Mouse (Mus musculus): Measurements from ENCODE around the gene Bloc1s2. TPM values are rescaled to one million over a fixed set of nuclear protein-coding genes. Genes with fewer than 3 reads are reported as not detected.

The Bloc1s2 gene
- total and polyA plus RNA-seq, 2 experiments from 2014 or later, result 3.8 to 43.4 TPM

DNA sequence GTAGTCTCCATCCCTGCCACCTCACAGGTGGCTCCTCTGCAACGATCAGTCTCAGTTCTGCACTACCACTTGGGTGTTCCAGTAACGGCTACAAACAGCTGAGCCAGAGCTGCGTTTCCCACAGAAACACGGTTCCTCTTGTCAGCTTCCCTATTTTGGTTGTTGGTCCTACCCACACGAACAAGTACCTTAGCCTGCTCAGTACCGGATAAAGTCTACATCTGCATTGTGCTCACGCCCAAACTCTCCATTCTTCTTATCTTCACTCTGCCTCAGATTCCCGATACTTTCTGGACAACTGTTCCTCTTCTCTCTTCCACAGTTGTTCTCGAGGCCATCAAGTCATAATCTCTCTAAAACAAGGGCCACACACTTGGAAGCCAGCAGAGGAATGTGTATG lies 1.9 kb downstream of the Bloc1s2 start:
- Histone ChIP-seq H3K4me2 (ENCODE audit: low read depth, low read length) (no peak overlapping the region), H3K4me3 (ENCODE audit: low read depth, low read length) (no peak overlapping the region), H3K27ac (ENCODE audit: low read depth) (no peak overlapping the region), H3K27me3 (ENCODE audit: control insufficient read depth, insufficient read depth, low read length) (no peaks in the 10 kb centered on the region), H3K4me1 (ENCODE audit: control insufficient read depth, insufficient read depth) (peaks cover 5% of the 10 kb centered on the region; the same call in 1 of the 2 replicates), H3K9ac (replicated peaks; ENCODE audit: low read depth, low read length) (no peak overlapping the region), H3K36me3 (replicated peaks; ENCODE audit: control insufficient read depth, insufficient read depth, low read length) (peaks cover 42% of the 10 kb centered on the region), H3K9me3 (replicated peaks; ENCODE audit: control insufficient read depth, low read length) (no peaks in the 10 kb centered on the region)
- TF ChIP-seq CTCF (IDR thresholded peaks at IDR 0.05; ENCODE audit: low read depth) (no peak), EP300 (IDR thresholded peaks at IDR 0.05; ENCODE audit: low read depth) (no peak)
- no peak for ATAC-seq (ENCODE audit: insufficient read depth, low read depth)
- WGBS, result 81% methylated on average over 9 of the region's 9 CpGs
- DNase-seq (ENCODE audit: low spot score), result no peak

DNA sequence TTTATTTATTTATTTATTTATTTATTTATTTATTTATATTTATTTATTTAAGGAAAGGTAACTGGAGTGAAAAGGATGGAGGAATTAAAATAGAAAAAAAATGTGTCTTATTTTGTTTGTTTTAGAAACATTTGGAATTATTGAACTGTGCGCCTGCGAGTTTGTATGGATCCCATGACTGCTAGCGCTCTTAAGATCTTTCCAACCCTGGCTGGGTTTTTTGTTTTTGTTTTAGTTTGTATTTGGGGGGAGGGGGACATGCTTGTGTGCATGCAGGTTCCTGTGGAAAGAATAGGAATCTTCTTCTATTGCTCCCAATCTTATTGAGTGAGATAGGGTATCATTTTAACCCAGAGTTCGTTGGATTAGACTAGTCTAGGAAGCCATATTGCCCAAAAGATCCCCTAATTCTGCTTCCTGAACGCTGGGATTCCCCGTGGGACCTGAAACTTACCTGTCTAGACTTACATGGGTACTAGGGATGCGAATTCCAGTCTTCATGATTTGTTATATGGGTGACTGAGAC lies 10.2 kb downstream of the Bloc1s2 start:
- no peak for TF ChIP-seq CTCF (IDR thresholded peaks at IDR 0.05; ENCODE audit: low read depth)
- no peak for TF ChIP-seq EP300 (IDR thresholded peaks at IDR 0.05; ENCODE audit: low read depth)
- H3K9ac ChIP-seq (replicated peaks; ENCODE audit: low read depth, low read length), result no peak overlapping the region
- H3K27ac ChIP-seq (ENCODE audit: low read depth), result no peak overlapping the region
- DNase-seq (ENCODE audit: low spot score) (no peak), ATAC-seq (ENCODE audit: insufficient read depth, low read depth) (peak; percentile 28; the same call in 1 of the 2 replicates)
- peak overlapping the region; percentile 59 for H3K4me2 ChIP-seq (ENCODE audit: low read depth, low read length)
- H3K4me3 ChIP-seq (ENCODE audit: low read depth, low read length), result peak overlapping the region; percentile 92
- no peaks in the 10 kb centered on the region for H3K27me3 ChIP-seq (ENCODE audit: control insufficient read depth, insufficient read depth, low read length)
- no peaks in the 10 kb centered on the region for H3K9me3 ChIP-seq (replicated peaks; ENCODE audit: control insufficient read depth, low read length)
- H3K36me3 ChIP-seq (replicated peaks; ENCODE audit: control insufficient read depth, insufficient read depth, low read length), result peaks cover 29% of the 10 kb centered on the region
- H3K4me1 ChIP-seq (ENCODE audit: control insufficient read depth, insufficient read depth), result no peaks in the 10 kb centered on the region
- WGBS, result 35% methylated on average over 7 of the region's 7 CpGs

DNA sequence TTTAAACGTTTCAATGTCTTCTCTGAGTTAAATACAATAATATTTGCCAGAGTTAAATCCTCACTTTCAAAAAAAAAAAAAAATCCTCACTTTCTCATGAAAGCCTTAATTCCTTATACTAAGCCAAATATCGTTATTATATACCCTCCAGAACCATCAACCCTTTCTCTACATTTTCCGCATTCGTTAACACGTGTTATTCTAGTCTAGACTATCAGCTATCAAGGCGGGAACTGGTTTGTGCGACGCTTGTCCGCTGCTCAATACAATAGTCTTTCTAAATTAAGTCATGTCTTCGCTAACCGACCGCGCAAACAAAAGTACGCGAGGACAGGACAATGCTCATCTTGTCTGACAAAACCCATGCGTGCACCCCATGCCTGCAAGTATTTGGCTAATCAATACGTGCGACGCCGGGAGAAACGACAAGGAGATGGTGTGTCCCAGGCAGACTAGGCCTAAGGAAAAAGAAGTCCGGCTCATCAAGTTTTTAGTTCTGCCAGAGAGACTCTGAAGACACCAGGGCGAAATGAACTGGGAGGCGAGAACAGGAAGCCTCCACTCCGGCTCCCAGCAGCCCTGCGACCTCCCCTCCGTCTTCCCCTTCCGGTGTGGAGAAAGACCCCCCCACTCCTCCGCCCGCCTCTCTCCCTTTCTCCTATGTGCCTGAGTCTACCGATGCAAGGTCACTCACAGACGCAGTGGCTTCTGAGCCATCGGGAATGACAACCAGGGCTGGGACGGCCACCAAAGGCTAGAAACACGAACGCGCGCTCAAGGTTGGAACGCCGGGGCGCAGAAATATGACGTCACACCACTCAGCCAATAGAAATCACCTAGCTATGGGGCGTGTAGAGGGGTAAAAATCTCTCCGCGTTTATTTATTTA lies 10.9 kb downstream of the Bloc1s2 start, which contains the start of gene Cwf19l1:
Gene Cwf19l1, minus strand, starts transcription at position 805 of the 888 bp plus-strand sequence.
- ATAC-seq (ENCODE audit: insufficient read depth, low read depth), result peak; percentile 91
- H3K36me3 ChIP-seq (replicated peaks; ENCODE audit: control insufficient read depth, insufficient read depth, low read length), result peaks cover 34% of the 10 kb centered on the region
- peak within 1 kb of the TSS; percentile 92 for H3K4me2 ChIP-seq (ENCODE audit: low read depth, low read length)
- H3K27ac ChIP-seq (ENCODE audit: low read depth), result peak within 1 kb of the TSS; percentile 94
- H3K4me1 ChIP-seq (ENCODE audit: control insufficient read depth, insufficient read depth), result no peaks in the 10 kb centered on the region
- TF ChIP-seq EP300 (IDR thresholded peaks at IDR 0.05; ENCODE audit: low read depth) (no peak), CTCF (IDR thresholded peaks at IDR 0.05; ENCODE audit: low read depth) (no peak)
- no peaks in the 10 kb centered on the region for H3K9me3 ChIP-seq (replicated peaks; ENCODE audit: control insufficient read depth, low read length)
- H3K4me3 ChIP-seq (ENCODE audit: low read depth, low read length), result peak within 1 kb of the TSS; percentile 92
- peak; percentile 94 for DNase-seq (ENCODE audit: low spot score)
- peak within 1 kb of the TSS; percentile 75 for H3K9ac ChIP-seq (replicated peaks; ENCODE audit: low read depth, low read length)
- no peaks in the 10 kb centered on the region for H3K27me3 ChIP-seq (ENCODE audit: control insufficient read depth, insufficient read depth, low read length)
- WGBS, result under 1% methylated on average over 45 of the region's 45 CpGs

- H3K9ac ChIP-seq (replicated peaks; ENCODE audit: low read depth, low read length), result no peak overlapping the region
- ATAC-seq (ENCODE audit: insufficient read depth, low read depth) (no peak), DNase-seq (ENCODE audit: low spot score) (no peak)
- peaks cover 41% of the 10 kb centered on the region for H3K36me3 ChIP-seq (replicated peaks; ENCODE audit: control insufficient read depth, insufficient read depth, low read length)
- H3K27me3 ChIP-seq (ENCODE audit: control insufficient read depth, insufficient read depth, low read length), result no peaks in the 10 kb centered on the region
- WGBS, result 85% methylated on average over 5 of the region's 5 CpGs
- no peak overlapping the region for H3K4me3 ChIP-seq (ENCODE audit: low read depth, low read length)
- no peaks in the 10 kb centered on the region for H3K9me3 ChIP-seq (replicated peaks; ENCODE audit: control insufficient read depth, low read length)
- H3K27ac ChIP-seq (ENCODE audit: low read depth), result no peak overlapping the region
- no peak for TF ChIP-seq EP300 (IDR thresholded peaks at IDR 0.05; ENCODE audit: low read depth)
- TF ChIP-seq CTCF (IDR thresholded peaks at IDR 0.05; ENCODE audit: low read depth), result no peak
- no peak overlapping the region for H3K4me2 ChIP-seq (ENCODE audit: low read depth, low read length)
- H3K4me1 ChIP-seq (ENCODE audit: control insufficient read depth, insufficient read depth), result no peaks in the 10 kb centered on the region
These were observed 13.3 kb downstream of the Bloc1s2 start for GRCm38 (mm10) chr19:44132917-44133316.

DNA sequence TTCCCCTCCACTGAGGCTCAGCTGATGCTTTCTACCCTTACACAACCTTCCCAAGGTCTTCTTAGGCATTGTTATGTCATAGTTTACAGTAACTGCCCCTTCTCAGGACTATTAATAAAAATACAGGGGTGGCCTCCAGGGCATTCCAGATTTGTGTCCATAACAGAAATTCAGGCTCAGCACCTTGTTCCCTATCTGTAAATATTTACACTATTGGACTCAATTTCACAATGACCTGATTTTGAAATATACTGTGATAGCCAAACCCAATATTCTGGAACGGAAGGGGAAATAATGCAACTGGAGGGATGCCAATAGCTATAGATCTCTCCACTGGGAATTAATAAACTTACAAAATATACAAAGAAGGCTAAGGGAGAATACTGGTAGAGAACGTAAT lies 17.7 kb downstream of the Bloc1s2 start:
- H3K9me3 ChIP-seq (replicated peaks; ENCODE audit: control insufficient read depth, low read length), result no peaks in the 10 kb centered on the region
- H3K4me2 ChIP-seq (ENCODE audit: low read depth, low read length), result no peak overlapping the region
- no peak for TF ChIP-seq CTCF (IDR thresholded peaks at IDR 0.05; ENCODE audit: low read depth)
- no peak for TF ChIP-seq EP300 (IDR thresholded peaks at IDR 0.05; ENCODE audit: low read depth)
- no peak overlapping the region for H3K9ac ChIP-seq (replicated peaks; ENCODE audit: low read depth, low read length)
- DNase-seq (ENCODE audit: low spot score), result no peak
- no peak overlapping the region for H3K4me3 ChIP-seq (ENCODE audit: low read depth, low read length)
- 90% methylated on average over 2 of the region's 2 CpGs for WGBS
- H3K27me3 ChIP-seq (ENCODE audit: control insufficient read depth, insufficient read depth, low read length), result no peaks in the 10 kb centered on the region
- no peaks in the 10 kb centered on the region for H3K4me1 ChIP-seq (ENCODE audit: control insufficient read depth, insufficient read depth)
- no peak for ATAC-seq (ENCODE audit: insufficient read depth, low read depth)
- no peak overlapping the region for H3K27ac ChIP-seq (ENCODE audit: low read depth)
- peaks cover 84% of the 10 kb centered on the region for H3K36me3 ChIP-seq (replicated peaks; ENCODE audit: control insufficient read depth, insufficient read depth, low read length)

Measured in heart, postnatal 0 days (tissue).